Mouse (Mus musculus) heart, adult 2 months (tissue): Measurements from ENCODE around the gene Bmpr1b. TPM values are rescaled to one million over a fixed set of nuclear protein-coding genes. Genes with fewer than 3 reads are reported as not detected.
A peak's percentile ranks its signal among the peaks of the same experiment; 100 is the strongest.
"Not testable (repeated sequence)": the region's sequence is repeated elsewhere in the genome, so short reads cannot be mapped to it uniquely, and the experiment has no call there.

ENCODE experiments used
- DNase-seq, 2 experiments: peaks; one replicate each; pipeline ENCODE4 v3.0.0; 2021
- H3K27ac ChIP-seq: fragments of 200-600 bp; 2 replicates; pipeline ENCODE4 v1.8.1; 2022
- H3K27me3 ChIP-seq: fragments of 200-500 bp; 2 replicates; pipeline ENCODE4 v1.6.1; 2012; ENCODE audit warnings: mild to moderate bottlenecking, low read length, inconsistent platforms, mixed read lengths; ENCODE audit not compliant: control insufficient read depth, insufficient read depth
- H3K36me3 ChIP-seq: fragments of 200-500 bp; 2 replicates; pipeline ENCODE4 v1.6.1; 2012; ENCODE audit warnings: low read length, inconsistent platforms; ENCODE audit not compliant: control insufficient read depth, insufficient read depth
- H3K4me1 ChIP-seq: fragments of 200-500 bp; 2 replicates; pipeline ENCODE4 v1.6.1; 2011; ENCODE audit warnings: low read length; ENCODE audit not compliant: control insufficient read depth, insufficient read depth
- H3K4me3 ChIP-seq: fragments of 200-600 bp; 2 replicates; pipeline ENCODE4 v1.8.1; 2022
- H3K79me2 ChIP-seq: fragments of 200-500 bp; replicated peaks from 2 replicates; pipeline ENCODE4 v1.6.1; 2012; ENCODE audit warnings: mild to moderate bottlenecking, inconsistent platforms, low read length, moderate library complexity, mixed read lengths; ENCODE audit not compliant: control insufficient read depth, insufficient read depth
- H3K9ac ChIP-seq: fragments of 200-500 bp; 2 replicates; pipeline ENCODE4 v1.6.1; 2012; ENCODE audit warnings: low read depth, mild to moderate bottlenecking, control low read depth, inconsistent platforms, low read length, mixed read lengths
- CTCF ChIP-seq: fragments of 200-600 bp; IDR thresholded peaks from 2 replicates; pipeline ENCODE4 v1.8.1; 2022; ENCODE audit warnings: antibody characterized with exemption, mild to moderate bottlenecking, moderate library complexity
- EP300 ChIP-seq: fragments of 200-500 bp; IDR thresholded peaks from 2 replicates; pipeline ENCODE4 v1.6.1; 2011; ENCODE audit warnings: low read depth, low read length, control low read depth; ENCODE audit not compliant: insufficient read depth
- POLR2A ChIP-seq: fragments of 200-500 bp; IDR thresholded peaks from 2 replicates; pipeline ENCODE4 v1.6.1; 2011; ENCODE audit warnings: mild to moderate bottlenecking, low read depth, low read length, control low read depth; ENCODE audit not compliant: insufficient read depth
- WGBS: fragments of 180-500 bp; shearing (Covaris S2); methylation state at CpG from one replicate; pipeline ENCODE4 v1.1.7; 2018; 5-methylcytosine and 5-hydroxymethylcytosine counted together
- intact Hi-C: fragments of 180-260 bp; cut with DNase I; formaldehyde crosslinking; loops from one replicate; pipeline ENCODE4 v1.15.1; 2025
- polyA plus RNA-seq: library from polyadenylated mRNA; depleted of rRNA; stranded (reverse); fragments of >200 nt; gene quantifications from 2 replicates; pipeline ENCODE4 v1.2.3, GENCODE M21; 2012
- total RNA-seq, 2 experiments: library from RNA; stranded (reverse); gene quantifications; 2 replicates each; pipeline ENCODE4 v1.2.3; 2021

Gene Bmpr1b
- total and polyA plus RNA-seq, 3 experiments = 0.29 to 0.43 (median 0.30) TPM

- Histone ChIP-seq H3K27ac (no peak overlapping the region), H3K9ac (no peak overlapping the region), H3K36me3 (no peaks in the 10 kb centered on the region), H3K4me3 (no peak overlapping the region), H3K4me1 (no peaks in the 10 kb centered on the region), H3K27me3 (no peaks in the 10 kb centered on the region; the same call in 1 of the 2 replicates), H3K79me2 (no peaks in the 10 kb centered on the region)
- TF ChIP-seq POLR2A = no peak
- no peak for TF ChIP-seq EP300
- no peak for TF ChIP-seq CTCF
- 90% methylated on average over 3 of the region's 3 CpGs for WGBS
- DNase-seq = no peak
- intact Hi-C loops = no loop called here
Observed at GRCm38 (mm10) chr3:142206316-142206715, 37.1 kb upstream of the Bmpr1b start.

- peak; percentile 19 for TF ChIP-seq CTCF
- TF ChIP-seq POLR2A = no peak
- TF ChIP-seq EP300 = no peak
- H3K9ac ChIP-seq = no peak overlapping the region
- no peak overlapping the region for H3K27ac ChIP-seq
- H3K36me3 ChIP-seq = no peaks in the 10 kb centered on the region
- H3K4me3 ChIP-seq = no peak overlapping the region
- no peaks in the 10 kb centered on the region; the same call in 1 of the 2 replicates for H3K79me2 ChIP-seq
- H3K4me1 ChIP-seq = no peaks in the 10 kb centered on the region
- 82% methylated on average over 8 of the region's 8 CpGs for WGBS
- H3K27me3 ChIP-seq = peaks cover 2% of the 10 kb centered on the region; the same call in 1 of the 2 replicates
- DNase-seq = no peak
- intact Hi-C loops = no loop called here
Observed at GRCm38 (mm10) chr3:142196142-142196541, 26.9 kb upstream of the Bmpr1b start.

GRCm38 (mm10) chr3:142191627-142192026 is 22.4 kb upstream of the Bmpr1b start:
- H3K4me1 ChIP-seq, H3K9ac ChIP-seq, H3K27me3 ChIP-seq, H3K4me3 ChIP-seq, intact Hi-C loops, H3K27ac ChIP-seq, DNase-seq, H3K36me3 ChIP-seq, H3K79me2 ChIP-seq: not testable (repeated sequence)

- Histone ChIP-seq H3K79me2 (no peaks in the 10 kb centered on the region; the same call in 1 of the 2 replicates), H3K27me3 (peaks cover 1% of the 10 kb centered on the region; the same call in 1 of the 2 replicates), H3K4me1 (no peaks in the 10 kb centered on the region), H3K36me3 (no peaks in the 10 kb centered on the region), H3K4me3 (no peak overlapping the region), H3K27ac (no peak overlapping the region), H3K9ac (no peak overlapping the region)
- TF ChIP-seq CTCF = no peak
- TF ChIP-seq POLR2A = no peak
- TF ChIP-seq EP300 = no peak
- WGBS = 69% methylated on average over 3 of the region's 3 CpGs
- DNase-seq = no peak
- intact Hi-C loops = no loop called here
Observed at GRCm38 (mm10) chr3:142186551-142186950, 17.3 kb upstream of the Bmpr1b start.

- Histone ChIP-seq H3K36me3 (no peaks in the 10 kb centered on the region), H3K27ac (no peak overlapping the region), H3K4me1 (no peaks in the 10 kb centered on the region; the same call in 1 of the 2 replicates), H3K27me3 (peaks cover 5% of the 10 kb centered on the region; the same call in 1 of the 2 replicates), H3K9ac (no peak overlapping the region), H3K4me3 (no peak overlapping the region), H3K79me2 (no peaks in the 10 kb centered on the region)
- DNase-seq = no peak
- intact Hi-C loops = no loop called here
- WGBS = 85% methylated on average over 4 of the region's 4 CpGs
- TF ChIP-seq EP300 = no peak
- no peak for TF ChIP-seq CTCF
- no peak for TF ChIP-seq POLR2A
Observed at GRCm38 (mm10) chr3:142173996-142174395, 4.8 kb upstream of the Bmpr1b start.

GRCm38 (mm10) chr3:142168251-142168862 is 868 bp downstream of the Bmpr1b start:
- intact Hi-C loops = no loop called here
- WGBS = 24% methylated on average over 9 of the region's 9 CpGs
- Histone ChIP-seq H3K79me2 (no peaks in the 10 kb centered on the region), H3K36me3 (no peaks in the 10 kb centered on the region), H3K9ac (no peak overlapping the region), H3K27ac (no peak overlapping the region), H3K4me3 (no peak overlapping the region), H3K4me1 (no peaks in the 10 kb centered on the region; the same call in 1 of the 2 replicates), H3K27me3 (peaks cover 12% of the 10 kb centered on the region)
- DNase-seq = no peak
- no peak for TF ChIP-seq CTCF
